Mouse (Mus musculus) myocyte (in vitro differentiated cells): ENCODE data around the gene Serp2.

ENCODE experiments used
- MAX ChIP-seq: IDR thresholded peaks from one replicate; pipeline ENCODE4 v1.6.1; 2011; ENCODE audit warnings: low read depth, mild to moderate bottlenecking, control low read depth
- POLR2A ChIP-seq: IDR thresholded peaks from one replicate; pipeline ENCODE4 v1.6.1; 2011; ENCODE audit warnings: low read depth, mild to moderate bottlenecking, control low read depth, moderate library complexity; ENCODE audit not compliant: insufficient read length
- USF1 ChIP-seq: IDR thresholded peaks from one replicate; pipeline ENCODE4 v1.6.1; 2011; ENCODE audit warnings: low read depth, mild to moderate bottlenecking, control low read depth, moderate library complexity

GRCm38 (mm10) chr14:76488101-76489044, 68.3 kb downstream of the Serp2 start:
- TF ChIP-seq POLR2A (no peak), MAX (no peak), USF1 (no peak)
